Mouse (Mus musculus) layer of hippocampus, adult 9-10 months (tissue): ENCODE data around the gene Abcb4.
"Not testable (repeated sequence)": the region's sequence is repeated elsewhere in the genome, so short reads cannot be mapped to it uniquely, and the experiment has no call there.

Experiments used
- DNase-seq: peaks from one replicate; pipeline ENCODE4 v3.0.0; 2022; ENCODE audit warnings: low spot score

Abcb4 gene

DNA sequence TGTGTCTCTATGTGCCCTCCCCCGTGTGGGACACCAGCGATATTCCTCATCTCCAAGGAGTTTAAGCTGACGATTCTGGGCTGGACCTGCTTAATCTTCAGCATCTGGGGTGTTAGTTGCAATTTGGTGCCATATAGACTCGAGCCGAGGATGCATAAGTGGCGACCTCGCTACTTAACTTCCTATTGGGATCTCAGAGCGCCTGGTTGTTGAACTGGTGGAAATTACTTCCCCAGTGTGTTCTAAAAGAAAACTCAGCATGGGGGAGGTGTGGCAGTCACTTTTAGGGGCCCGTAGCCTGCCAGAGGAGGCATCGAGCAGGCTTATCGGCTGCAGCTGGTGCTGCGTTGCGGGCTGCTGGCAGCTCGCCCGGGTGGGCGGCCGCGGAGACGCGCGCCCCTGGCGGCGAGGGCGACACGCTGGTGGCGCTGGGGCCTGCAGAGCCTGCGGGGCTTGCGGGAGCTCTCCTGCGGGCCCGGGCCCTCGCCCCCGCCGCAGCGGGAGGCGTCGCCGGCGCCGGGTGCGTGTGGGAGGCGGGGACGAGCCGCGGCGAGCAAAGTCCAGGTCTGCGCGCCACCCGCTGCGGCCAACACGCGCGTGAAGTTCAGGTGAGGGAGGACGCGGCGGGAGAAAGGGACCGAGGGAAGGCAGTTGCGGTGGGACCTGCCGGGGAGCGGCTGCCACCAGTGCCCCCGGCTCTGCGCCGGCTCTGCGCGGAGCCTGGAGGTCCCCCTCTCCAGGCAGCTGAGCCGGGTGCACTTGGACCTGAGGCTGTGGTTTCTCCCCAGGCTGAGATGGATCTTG is at the start of gene Abcb4:
Gene Abcb4 (plus strand): TSS at position 418 of the 804 bp plus-strand sequence.
- peak; percentile 32 for DNase-seq

DNA sequence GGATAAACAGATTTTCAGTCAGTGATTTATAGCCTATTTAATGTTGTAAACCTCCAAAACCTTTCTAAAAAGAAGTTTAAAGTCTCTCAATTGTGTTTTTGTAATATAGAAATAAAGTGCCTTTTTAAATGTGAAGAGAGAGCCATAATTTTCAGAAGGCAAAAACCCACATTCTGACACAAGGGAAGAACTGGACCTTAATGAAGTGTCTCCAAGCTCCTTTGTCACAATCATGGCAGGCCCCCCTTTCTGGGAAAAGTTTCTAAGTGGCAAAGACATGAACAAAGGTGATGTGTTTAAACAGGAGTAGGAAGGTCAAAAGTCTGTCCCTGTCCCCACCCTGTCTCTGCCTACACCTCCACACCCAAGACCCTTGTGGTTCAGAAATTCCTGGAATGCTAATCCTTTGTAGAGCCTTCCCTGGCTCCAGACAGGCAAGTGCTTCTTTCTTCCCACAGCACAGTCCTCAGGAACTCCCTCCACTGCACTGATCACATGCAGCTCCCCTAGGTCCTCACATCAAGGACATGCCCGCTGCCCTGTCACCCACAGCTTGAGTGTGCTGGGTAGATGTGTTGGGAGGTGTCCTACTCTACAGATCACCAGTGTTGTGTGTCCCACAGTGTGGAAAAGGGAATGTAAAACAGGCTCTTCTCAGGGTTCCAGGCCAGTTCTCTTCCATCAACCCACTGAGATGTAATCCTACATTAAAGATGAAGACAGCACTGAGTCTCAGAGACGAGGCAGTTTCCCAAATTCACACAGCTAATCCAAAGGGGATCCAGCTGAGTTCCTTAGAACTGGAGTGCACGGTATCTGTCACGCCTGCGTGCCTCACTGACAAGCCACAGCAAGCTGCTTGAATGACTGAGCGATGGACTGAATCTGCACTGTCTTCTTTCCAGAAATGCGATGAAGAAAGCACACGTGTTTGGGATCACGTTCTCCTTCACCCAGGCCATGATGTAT is 44.6 kb upstream of the Abcb4 start:
- DNase-seq, result not testable (repeated sequence)

DNA sequence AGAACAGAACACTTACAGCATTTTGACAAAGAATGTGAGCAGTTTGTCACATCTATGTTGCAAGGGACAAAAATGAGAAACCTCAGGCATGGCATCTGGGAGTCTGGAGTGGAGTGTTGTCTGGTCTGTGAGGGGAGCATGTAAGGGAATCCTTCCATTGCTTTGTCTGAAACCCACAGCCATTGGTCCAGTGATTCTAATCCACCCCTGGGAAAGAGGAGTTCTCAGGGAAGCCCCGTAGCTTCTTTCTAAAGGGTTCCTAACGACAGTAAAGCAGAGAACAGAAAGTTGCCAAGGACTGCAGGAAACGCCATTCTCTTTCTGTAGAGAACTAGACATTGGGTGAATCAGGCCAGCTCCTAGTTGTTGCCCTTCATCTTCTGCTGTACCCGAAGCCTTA is 42.7 kb upstream of the Abcb4 start:
- DNase-seq, result no peak

DNA sequence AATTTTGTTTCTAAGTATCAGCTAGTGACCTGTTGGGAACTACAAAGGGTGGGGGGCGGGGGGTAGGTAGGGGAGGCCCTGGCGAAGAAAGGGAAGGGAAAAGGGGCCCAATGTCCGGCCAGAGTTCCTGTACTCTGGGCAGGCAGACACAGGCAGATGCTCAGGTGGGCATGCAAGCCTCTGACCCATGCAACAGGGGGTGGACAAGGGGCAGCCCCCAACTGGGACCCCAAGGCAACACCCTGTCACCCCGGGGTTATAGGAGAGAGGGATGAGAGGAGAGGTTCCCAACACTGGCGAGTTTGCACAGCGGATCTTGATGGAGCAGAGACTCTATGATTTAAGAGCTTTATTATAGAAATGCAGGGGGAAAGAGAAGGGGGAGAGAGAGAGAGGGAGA is 36.3 kb upstream of the Abcb4 start:
- DNase-seq, result no peak

DNA sequence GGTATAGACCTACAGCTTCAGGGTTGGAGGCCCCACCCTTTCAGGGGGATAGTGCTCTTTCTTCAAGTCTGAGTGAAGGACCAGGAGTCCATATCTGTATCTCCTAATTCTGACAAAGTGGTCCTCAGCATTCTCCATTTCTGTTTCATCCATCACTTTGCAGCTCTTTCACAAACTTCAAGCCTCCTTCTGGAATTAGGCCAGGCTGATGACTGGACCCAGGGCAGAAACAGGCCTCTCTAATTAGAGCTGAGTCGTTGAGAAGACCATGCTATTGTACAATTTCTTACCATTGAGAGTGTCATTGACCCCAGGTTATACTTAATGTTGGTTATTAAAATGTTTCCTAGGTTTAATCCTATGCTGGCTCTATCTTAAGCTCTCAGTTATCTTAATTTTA is 31.7 kb upstream of the Abcb4 start:
- no peak for DNase-seq

DNA sequence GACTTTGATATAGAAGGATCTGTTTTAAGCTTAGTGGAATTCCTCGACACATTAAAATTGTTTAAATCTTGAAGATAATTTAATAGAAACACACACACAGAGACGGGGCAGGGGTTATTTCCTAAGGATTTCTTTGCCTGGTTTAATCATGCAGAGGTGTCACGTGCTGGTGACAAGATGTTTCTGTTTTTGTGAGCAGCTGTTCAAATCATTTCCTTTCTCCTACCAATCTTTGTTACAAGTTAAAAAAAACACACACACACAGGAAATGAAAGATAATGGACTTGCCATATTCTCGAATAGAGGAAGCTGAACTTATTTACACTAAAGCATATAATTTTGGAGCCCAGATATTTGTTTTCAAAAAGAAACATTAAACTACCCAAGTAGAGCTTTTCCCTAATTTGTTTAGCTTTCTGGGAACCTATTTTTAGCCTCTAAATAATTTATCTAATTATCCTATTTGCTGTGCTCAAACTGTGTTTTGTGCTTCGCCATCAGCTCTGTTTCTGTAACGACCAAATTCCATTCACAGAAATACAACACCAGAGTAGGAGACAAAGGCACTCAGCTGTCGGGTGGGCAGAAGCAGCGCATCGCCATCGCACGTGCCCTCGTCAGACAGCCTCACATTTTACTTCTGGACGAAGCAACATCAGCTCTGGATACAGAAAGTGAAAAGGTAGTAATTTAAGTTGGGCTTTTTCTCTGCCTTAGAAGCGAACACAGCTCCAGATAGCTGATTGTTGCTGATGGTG is 29.8 kb upstream of the Abcb4 start:
- DNase-seq, result no peak

DNA sequence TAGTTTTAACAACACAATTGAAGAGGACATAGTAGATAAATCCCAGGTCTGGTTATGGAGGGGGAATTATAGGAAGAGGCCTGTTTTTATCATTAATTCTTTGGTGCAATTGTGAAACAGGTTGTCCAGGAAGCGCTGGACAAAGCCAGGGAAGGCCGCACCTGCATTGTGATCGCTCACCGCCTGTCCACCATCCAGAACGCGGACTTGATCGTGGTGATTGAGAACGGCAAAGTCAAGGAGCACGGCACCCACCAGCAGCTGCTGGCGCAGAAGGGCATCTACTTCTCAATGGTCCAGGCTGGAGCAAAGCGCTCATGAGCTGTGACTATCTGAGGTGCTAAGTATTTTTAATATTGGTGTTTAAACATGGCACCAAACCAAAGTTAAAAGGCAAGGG is 27.9 kb upstream of the Abcb4 start:
- not testable (repeated sequence) for DNase-seq

DNA sequence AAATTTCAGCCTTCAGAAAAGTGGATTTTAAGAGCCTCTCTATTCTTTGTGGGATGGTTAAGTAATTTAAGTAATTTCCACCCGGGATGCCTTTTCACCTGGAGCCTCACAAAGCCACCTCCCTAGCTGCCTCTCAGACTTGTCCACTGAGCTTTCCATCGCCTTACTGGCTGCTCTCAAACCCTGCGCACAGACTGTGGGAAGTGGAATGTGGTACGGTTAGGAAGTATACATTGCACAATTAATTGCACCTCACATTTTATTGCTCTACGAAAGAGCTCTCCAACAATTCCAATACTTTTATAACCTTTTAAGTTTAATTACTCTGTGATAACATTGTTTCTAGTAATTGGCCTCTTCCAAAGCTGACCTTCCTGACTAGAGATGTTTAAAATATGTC is 27.2 kb upstream of the Abcb4 start:
- DNase-seq, result no peak

DNA sequence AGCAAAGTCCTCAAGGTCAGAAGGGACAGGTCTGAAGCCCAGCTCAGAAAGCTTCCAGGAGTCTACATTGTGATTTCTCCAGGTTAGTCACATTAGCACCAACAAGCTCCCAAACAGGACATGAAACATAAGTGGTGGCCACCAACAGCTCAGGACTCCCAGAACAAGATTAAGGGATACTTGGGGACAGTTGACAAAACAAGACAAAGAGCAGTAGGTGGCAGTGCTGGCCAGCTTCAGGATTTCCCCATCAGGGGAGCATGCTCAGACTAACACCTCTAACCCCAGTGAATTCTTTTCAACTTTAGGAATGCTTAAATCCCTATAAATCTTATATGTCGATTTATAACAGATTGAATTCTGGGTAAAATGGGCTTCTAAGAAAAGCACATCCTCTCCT is 25.5 kb upstream of the Abcb4 start:
- no peak for DNase-seq

DNA sequence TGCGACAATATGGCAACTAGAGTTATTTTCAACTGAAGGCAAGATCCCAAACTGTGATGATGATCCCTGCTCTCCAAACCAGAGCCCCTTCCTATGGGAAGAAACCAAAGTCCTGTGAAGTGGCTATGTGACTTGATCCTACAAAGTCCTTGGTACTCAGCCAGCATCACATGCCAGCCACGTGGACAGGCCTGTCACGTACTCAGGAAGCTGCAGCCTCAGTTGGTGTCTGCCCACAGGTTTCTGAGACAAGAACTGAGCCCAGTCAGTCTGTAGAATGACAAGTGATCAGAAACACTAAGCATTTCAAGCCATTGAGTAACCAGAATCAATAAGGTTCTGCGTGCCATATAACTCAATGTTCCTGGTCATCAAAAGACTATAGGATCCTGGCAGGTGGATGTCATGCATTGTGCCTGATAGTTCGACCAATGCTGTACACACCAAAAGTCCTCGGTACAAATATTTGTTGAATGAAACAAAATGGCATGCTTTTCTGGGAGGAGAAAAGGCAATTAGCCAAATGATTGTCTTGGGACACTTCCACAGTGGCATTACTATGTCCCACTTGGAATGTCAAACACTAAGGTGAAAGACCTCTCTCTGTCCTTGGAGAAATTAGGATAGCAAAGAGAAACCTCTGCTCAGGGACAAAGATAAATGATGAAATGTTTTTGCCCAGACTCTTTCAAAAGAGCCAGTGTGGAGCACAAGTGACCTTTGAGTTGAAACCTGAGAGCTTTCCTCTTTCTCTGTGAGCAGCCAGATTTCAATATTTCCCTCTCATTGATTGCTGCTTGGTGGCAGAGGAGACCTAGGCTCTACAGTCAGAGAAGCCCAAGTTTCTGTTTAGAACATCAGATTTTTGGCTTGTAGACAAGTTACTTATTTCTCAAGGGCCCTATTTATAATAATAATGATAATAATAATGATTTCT is 20.3 kb upstream of the Abcb4 start:
- DNase-seq, result no peak

DNA sequence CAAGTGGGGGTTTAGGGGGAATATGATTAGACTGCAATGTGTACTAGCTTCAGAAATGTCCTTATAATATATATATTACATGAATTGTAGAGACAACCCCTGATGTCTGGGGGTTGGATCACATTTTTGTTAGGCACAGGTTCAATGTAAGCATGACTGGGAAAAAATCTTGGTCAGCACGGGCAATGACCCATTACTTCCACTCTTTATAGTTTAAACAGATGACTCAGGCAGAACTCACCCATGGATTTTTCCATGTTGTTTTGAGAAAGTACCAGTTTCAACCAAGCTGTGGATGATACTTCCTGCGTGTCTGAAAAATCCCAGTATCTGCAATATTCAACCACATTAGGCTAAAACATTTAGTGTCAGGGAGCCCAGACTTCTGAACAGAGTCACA is 16.4 kb upstream of the Abcb4 start:
- no peak for DNase-seq

DNA sequence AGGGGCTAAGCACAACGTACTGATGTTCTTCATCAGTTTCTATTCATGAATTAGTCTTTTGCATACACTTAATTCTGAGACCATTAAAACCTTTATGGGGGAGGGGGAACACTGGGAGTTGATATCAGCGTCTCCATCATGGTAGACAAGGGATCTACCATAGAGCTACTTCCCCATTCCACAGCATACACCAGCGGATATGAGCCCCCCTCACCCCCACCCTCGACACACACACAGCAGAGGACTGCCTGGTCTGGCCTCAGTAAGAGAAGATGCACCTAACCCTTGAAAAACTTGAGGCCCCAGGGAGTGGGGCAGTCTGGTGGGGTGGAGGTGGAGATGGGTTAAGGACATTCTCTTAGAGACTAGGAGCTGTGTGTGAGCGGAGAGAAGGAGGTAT is 15.7 kb upstream of the Abcb4 start:
- DNase-seq, result no peak

DNA sequence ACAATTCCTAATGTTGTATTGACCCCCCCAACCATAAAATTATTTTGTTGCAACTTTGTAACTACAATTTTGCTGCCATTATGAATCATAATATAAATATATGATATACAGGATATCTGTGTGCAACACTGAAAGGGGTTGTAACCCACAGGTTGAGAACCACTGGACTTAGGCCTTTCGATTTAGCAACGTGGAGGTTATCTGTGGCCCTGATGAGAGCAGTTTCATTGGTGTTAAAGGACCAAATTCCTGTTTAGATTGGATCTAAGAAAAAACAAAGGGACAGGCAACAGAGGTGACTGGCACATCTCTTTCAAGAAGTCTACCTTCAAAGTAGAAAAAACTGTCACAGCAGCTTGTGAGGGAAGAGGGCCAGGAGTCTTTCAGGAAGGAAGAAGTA is 7.7 kb upstream of the Abcb4 start:
- DNase-seq, result no peak

DNA sequence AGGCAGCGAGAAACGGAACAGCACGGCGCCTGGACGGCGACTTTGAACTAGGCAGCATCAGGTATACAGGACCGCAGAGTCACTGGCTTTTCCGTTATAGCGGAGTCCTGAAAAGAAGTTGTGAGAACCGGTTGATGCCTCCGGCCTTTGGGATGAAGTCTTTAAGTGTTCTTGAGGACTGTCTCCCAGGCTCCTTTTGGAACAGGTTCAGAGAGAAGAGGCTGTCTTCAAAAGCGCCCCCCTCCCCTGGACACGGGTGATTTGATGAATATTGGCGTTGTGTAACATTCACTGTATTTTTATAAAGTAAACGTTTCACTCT is 548 bp downstream of the Abcb4 start:
- no peak for DNase-seq

DNA sequence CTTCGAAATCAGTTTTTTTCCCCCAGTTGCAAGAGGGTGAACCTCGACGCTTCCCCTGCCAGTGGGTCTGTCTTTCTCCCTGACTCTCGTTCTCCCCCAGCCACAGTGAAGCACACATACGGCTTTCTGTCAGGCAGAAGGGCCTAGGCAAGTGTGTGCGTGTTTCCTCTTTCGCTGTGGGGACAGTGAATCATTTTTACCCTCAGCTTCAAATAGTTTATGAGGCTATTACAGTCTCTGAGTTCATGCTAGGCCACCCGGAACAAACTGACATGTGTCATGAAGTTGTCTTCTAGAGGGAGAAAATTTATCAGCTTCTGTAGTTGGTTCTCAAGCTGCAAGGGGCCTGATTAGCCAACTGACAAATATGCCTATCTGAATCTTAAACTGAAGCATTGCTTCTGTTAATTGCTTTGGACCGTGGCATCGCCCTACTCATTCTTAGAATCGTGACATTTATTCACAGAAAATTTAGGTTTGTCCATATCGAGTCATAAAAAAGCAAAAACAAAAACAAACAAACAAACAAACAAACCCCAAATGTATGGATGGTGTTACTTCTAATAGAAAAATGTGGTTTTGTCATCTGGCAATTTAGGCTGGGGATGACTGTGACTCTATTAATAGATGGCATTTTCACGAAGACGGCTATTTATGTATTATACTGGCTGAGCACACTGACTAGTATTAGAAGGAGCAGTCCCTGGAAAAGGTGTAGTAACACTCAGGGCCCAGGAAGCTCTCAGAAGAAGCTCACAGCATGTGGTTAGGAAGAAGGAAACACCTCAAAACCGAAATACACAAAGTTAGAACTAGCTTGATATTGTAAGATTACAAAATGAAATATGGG is 1.3 kb downstream of the Abcb4 start:
- no peak for DNase-seq

DNA sequence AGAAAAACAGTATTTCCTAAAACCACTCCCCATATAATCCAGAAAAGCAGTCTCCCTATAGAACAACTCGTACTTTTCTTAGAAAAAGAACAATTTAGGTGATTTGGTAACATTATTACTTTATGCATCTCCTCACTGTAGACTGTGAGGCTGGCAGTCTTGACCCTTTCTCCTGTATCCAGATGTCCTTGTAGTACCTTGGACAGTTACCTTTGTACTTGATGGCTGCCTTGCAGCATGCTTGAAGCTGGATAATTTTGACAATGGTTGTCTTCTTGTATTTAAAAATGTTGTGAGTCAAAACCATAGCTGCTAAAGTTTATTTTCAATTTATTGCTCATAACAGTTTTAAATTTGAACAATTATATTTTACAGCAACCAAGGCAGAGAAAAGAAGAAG is 2.7 kb downstream of the Abcb4 start:
- no peak for DNase-seq

DNA sequence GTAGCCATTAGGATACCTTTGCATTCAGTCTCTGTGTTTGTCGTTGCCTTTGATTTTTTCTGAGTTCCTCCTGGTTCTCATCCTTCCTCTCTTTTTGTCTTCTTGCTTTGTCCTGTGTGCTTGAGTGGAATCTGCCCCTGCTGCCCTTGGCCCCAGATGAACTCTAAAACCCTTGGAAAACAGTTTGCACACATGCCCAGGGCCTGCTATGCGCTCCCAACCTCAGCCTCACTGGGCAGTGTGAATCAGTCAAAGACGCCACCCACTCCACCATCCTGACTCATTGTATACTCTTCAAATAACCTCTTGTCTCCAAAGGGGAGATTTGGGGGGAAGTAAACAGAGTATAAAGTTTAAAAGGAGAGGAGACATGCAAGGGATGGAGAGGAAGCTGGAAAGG is 4.7 kb downstream of the Abcb4 start:
- DNase-seq, result no peak

DNA sequence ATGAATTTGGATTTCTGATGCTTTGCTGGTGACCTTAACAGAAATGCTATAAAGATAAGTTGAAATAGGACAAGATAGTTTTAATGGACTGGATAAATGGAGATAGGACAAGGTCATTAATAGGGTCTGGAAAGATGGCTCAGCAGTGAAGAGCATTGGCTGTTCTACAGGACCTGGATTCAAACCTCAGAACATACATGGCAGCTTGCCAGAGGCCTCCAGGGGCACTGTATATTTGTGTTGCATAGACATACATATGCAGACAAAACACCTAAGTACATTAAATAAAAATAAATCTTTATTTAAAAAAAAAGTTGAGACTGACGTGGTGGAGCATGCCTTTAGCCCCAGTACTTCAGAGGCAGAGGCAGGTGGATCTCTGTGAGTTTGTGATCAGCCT is 7.5 kb downstream of the Abcb4 start:
- DNase-seq, result no peak

DNA sequence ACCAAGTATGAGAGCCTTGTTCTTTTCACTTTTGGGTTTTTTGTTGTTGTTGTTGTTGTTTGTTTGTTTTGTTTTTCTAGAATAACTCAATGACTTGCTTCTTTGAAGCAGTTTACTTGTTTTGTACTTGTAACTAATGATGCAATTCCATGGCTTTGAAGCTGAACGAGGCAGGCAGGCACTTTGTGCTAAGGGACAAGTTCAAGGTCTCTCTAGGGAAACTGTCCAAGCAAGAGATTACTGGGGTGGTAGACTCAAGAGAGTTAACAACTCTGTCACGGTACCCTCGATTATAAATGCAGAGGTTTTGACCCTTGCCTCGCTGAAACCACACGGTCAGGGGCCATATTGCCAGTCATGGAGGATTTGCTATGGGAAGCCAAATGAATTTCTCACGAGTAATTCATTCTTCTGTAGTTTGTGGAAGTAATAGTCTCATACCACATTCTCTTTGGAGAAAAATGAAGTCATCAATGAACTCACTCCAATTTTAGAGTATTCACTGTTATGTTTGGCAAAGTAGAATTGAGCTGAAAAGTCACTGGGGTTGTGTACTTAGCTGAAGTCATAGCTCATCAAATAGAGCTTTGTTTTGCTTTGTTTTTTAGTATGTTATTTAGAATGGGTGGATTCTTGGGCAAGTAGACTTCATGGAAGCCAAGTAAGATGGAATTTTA is 8.8 kb downstream of the Abcb4 start:
- no peak for DNase-seq

DNA sequence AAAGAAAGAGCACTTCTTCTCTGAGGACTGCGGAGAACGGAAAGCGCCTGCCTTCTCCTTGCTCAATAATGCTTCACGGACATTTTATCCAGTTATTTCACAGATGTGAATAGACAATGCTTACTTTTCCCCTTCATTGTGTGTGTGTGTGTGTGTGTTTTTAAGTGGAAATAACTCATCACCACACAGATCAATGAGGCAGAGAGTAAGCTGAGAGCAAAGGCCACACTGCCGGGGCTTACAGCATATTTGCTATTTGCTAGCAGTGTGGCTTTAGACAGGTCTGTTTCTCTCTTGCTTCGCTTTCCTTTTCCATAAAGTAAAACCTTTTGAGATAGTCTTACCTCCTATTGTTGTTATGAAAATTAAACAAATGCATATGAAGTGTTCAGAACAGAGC is 11.0 kb downstream of the Abcb4 start:
- no peak for DNase-seq
